Mouse (Mus musculus): ENCODE measurements around the gene Ankrd11. TPM values are rescaled to one million over a fixed set of nuclear protein-coding genes. Genes with fewer than 3 reads are reported as not detected.

Ankrd11 gene
- total and polyA plus RNA-seq, 3 experiments: 49.2 to 235 (median 87.7) TPM

DNA sequence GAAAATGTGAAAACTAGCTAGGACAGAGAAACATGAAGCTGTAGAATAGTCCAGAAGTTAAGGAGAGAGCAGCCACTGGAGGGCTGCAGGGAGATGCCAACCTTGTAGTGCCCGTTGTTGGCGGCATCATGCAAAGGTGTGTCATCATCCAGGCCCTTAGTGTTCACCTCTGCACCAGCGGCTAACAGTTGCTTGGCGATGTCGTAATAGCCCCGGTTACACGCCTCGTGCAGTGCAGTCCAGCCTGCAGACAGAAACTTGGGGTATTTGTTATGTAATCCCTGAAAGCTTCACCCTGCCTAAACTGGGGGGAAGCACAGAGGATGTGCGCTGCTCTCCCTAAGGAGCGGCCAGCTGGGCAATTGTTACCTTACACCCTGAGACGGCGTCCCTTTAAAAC, 143.6 kb downstream of the Ankrd11 start:
- no peaks in the 10 kb centered on the region for H3K27me3 ChIP-seq (ENCODE audit: control insufficient read depth in 1 of 2, insufficient read depth in 2 of 2, low read length in 2 of 2)
- no peak overlapping the region for H3K27ac ChIP-seq (ENCODE audit: control insufficient read depth, low read depth, low read length)
- no peaks in the 10 kb centered on the region for H3K9me3 ChIP-seq (replicated peaks; ENCODE audit: insufficient read depth, low read length)
- H3K4me1 ChIP-seq (ENCODE audit: control insufficient read depth in 1 of 2, insufficient read depth in 2 of 2, low read length in 2 of 2): no peaks in the 10 kb centered on the region
- H3K4me3 ChIP-seq (ENCODE audit: control insufficient read depth in 1 of 2, insufficient read depth in 1 of 2, low read depth in 2 of 2, low read length in 2 of 2): no peak overlapping the region
- H3K9ac ChIP-seq (ENCODE audit: control insufficient read depth, low read depth, low read length, poor library complexity, severe bottlenecking): no peak overlapping the region
- no peak for TF ChIP-seq USF1 (IDR thresholded peaks at IDR 0.05; ENCODE audit: low read depth, low read length)
- no peak for TF ChIP-seq RCOR1 (IDR thresholded peaks at IDR 0.05; ENCODE audit: low read depth, low read length)
- no peak for TF ChIP-seq ZNF384 (IDR thresholded peaks at IDR 0.05; ENCODE audit: low read depth, low read length)
- no peak for TF ChIP-seq ELF1 (IDR thresholded peaks at IDR 0.05; ENCODE audit: low read depth, low read length)
- no peak for TF ChIP-seq KAT2A (conservative IDR thresholded peaks at IDR 0.05; ENCODE audit: low read depth, low read length)
- TF ChIP-seq CTCF (IDR thresholded peaks at IDR 0.05 in 2 of 3, conservative IDR thresholded peaks at IDR 0.05 in 1 of 3; ENCODE audit: control insufficient read depth in 1 of 3, insufficient read depth in 1 of 3, low read depth in 2 of 3, low read length in 3 of 3, poor library complexity in 1 of 3, severe bottlenecking in 1 of 3): no peak
- no peak for TF ChIP-seq MAX (IDR thresholded peaks at IDR 0.05; ENCODE audit: low read length)
- TF ChIP-seq ZC3H11A (IDR thresholded peaks at IDR 0.05; ENCODE audit: low read depth, low read length): no peak
- TF ChIP-seq RAD21 (IDR thresholded peaks at IDR 0.05; ENCODE audit: low read depth, low read length): no peak
- TF ChIP-seq CHD1 (IDR thresholded peaks at IDR 0.05; ENCODE audit: low read depth, low read length): no peak
- TF ChIP-seq ZKSCAN1 (IDR thresholded peaks at IDR 0.05; ENCODE audit: low read depth, low read length): no peak
- no peak for TF ChIP-seq HCFC1 (IDR thresholded peaks at IDR 0.05; ENCODE audit: low read depth, low read length)
- TF ChIP-seq EP300 (IDR thresholded peaks at IDR 0.05; ENCODE audit: low read depth in 1 of 2, low read length in 2 of 2): no peak
- TF ChIP-seq ETS1 (IDR thresholded peaks at IDR 0.05; ENCODE audit: low read depth, low read length): no peak
- TF ChIP-seq MAZ (IDR thresholded peaks at IDR 0.05; ENCODE audit: low read depth, low read length): no peak
- TF ChIP-seq SIN3A (IDR thresholded peaks at IDR 0.05; ENCODE audit: low read length): no peak
- no peak for DNase-seq (ENCODE audit: low read depth, low spot score)
- peaks cover 1% of the 10 kb centered on the region; the same call in 1 of the 2 replicates for H3K79me2 ChIP-seq (ENCODE audit: control insufficient read depth, insufficient read depth, low read length, poor library complexity)
- peaks cover 0 to 34% of the 10 kb centered on the region in 2 experiments; a peak in 2 of 4 replicates for H3K36me3 ChIP-seq (ENCODE audit: control insufficient read depth in 1 of 2, insufficient read depth in 2 of 2, low read length in 2 of 2)

DNA sequence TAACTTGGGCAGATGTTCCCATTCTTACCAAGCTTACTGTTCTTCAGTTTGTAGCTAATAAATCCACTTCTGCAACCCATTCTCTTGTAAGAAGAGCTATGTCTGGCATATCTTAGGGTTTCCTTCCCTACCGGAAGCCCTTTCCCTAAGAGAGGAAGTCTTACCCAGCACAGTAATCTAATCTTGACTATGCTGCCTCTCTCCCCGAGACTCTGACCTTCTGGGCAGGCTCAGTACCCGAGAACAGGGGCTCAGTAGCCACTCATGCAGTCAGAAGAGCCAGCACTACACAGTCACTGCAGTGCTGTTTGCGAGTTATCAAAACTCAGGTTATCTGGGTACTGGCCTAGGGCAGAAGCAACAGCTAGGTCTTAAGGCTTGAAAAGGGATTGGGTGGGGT, 144.1 kb downstream of the Ankrd11 start:
- Histone ChIP-seq H3K36me3 (ENCODE audit: control insufficient read depth in 1 of 2, insufficient read depth in 2 of 2, low read length in 2 of 2) (peaks cover 0 to 36% of the 10 kb centered on the region in 2 experiments; a peak in 2 of 4 replicates), H3K9me3 (replicated peaks; ENCODE audit: insufficient read depth, low read length) (no peaks in the 10 kb centered on the region), H3K27ac (ENCODE audit: control insufficient read depth, low read depth, low read length) (no peak overlapping the region), H3K4me1 (ENCODE audit: control insufficient read depth in 1 of 2, insufficient read depth in 2 of 2, low read length in 2 of 2) (no peaks in the 10 kb centered on the region), H3K9ac (ENCODE audit: control insufficient read depth, low read depth, low read length, poor library complexity, severe bottlenecking) (no peak overlapping the region), H3K79me2 (ENCODE audit: control insufficient read depth, insufficient read depth, low read length, poor library complexity) (peaks cover under 1% of the 10 kb centered on the region; the same call in 1 of the 2 replicates), H3K27me3 (ENCODE audit: control insufficient read depth in 1 of 2, insufficient read depth in 2 of 2, low read length in 2 of 2) (no peaks in the 10 kb centered on the region), H3K4me3 (ENCODE audit: control insufficient read depth in 1 of 2, insufficient read depth in 1 of 2, low read depth in 2 of 2, low read length in 2 of 2) (no peak overlapping the region)
- no peak for DNase-seq (ENCODE audit: low read depth, low spot score)
- TF ChIP-seq BHLHE40 (IDR thresholded peaks at IDR 0.05; ENCODE audit: borderline replicate concordance, low read depth, low read length) (no peak), MAZ (IDR thresholded peaks at IDR 0.05; ENCODE audit: low read depth, low read length) (no peak), MYB (IDR thresholded peaks at IDR 0.05; ENCODE audit: low read depth, low read length) (no peak), USF2 (IDR thresholded peaks at IDR 0.05; ENCODE audit: borderline replicate concordance in 1 of 2, insufficient read depth in 1 of 2, low read depth in 1 of 2, low read length in 2 of 2) (no peak), ELF1 (IDR thresholded peaks at IDR 0.05; ENCODE audit: low read depth, low read length) (no peak), ZNF384 (IDR thresholded peaks at IDR 0.05; ENCODE audit: low read depth, low read length) (no peak), GATA1 (IDR thresholded peaks at IDR 0.05; ENCODE audit: low read depth, low read length) (no peak), CHD2 (IDR thresholded peaks at IDR 0.05; ENCODE audit: low read length) (no peak), ZMIZ1 (IDR thresholded peaks at IDR 0.05; ENCODE audit: low read depth, low read length) (no peak), EP300 (IDR thresholded peaks at IDR 0.05; ENCODE audit: low read depth in 1 of 2, low read length in 2 of 2) (no peak), CHD1 (IDR thresholded peaks at IDR 0.05; ENCODE audit: low read depth, low read length) (no peak), HCFC1 (IDR thresholded peaks at IDR 0.05; ENCODE audit: low read depth, low read length) (no peak), RAD21 (IDR thresholded peaks at IDR 0.05; ENCODE audit: low read depth, low read length) (no peak), CTCF (IDR thresholded peaks at IDR 0.05 in 2 of 3, conservative IDR thresholded peaks at IDR 0.05 in 1 of 3; ENCODE audit: control insufficient read depth in 1 of 3, insufficient read depth in 1 of 3, low read depth in 2 of 3, low read length in 3 of 3, poor library complexity in 1 of 3, severe bottlenecking in 1 of 3) (no peak), TAL1 (IDR thresholded peaks at IDR 0.05; ENCODE audit: low read length) (no peak), MEF2A (IDR thresholded peaks at IDR 0.05; ENCODE audit: extremely low read depth, insufficient replicate concordance, low read depth, low read length, poor library complexity, severe bottlenecking) (no peak), POLR2A (IDR thresholded peaks at IDR 0.05; ENCODE audit: control insufficient read depth in 1 of 2, insufficient read depth in 1 of 2, low read depth in 1 of 2, low read length in 2 of 2, poor library complexity in 1 of 2) (no peak), UBTF (IDR thresholded peaks at IDR 0.05; ENCODE audit: borderline replicate concordance, insufficient read depth, low read depth, low read length) (no peak), ZKSCAN1 (IDR thresholded peaks at IDR 0.05; ENCODE audit: low read depth, low read length) (no peak)
